Mouse (Mus musculus) limb, embryonic 10.5 days (tissue): ENCODE results near the gene Adcy7. TPM values are rescaled to one million over a fixed set of nuclear protein-coding genes. Genes with fewer than 3 reads are reported as not detected.

Source experiments
- DNase-seq: peaks from one replicate; pipeline ENCODE4 v3.0.0-alpha.2; 2017; ENCODE audit warnings: low spot score
- H3K27ac ChIP-seq: fragments of 300-500 bp; sonication (generic); 2 replicates; pipeline ENCODE4 v1.5.1; 2016; ENCODE audit warnings: mild to moderate bottlenecking
- H3K27me3 ChIP-seq: fragments of 300-500 bp; sonication (generic); 2 replicates; pipeline ENCODE4 v1.6.1; 2016; ENCODE audit warnings: low read depth, mild to moderate bottlenecking; ENCODE audit not compliant: poor library complexity, severe bottlenecking
- H3K36me3 ChIP-seq: fragments of 300-500 bp; sonication (generic); 2 replicates; pipeline ENCODE4 v1.6.1; 2016; ENCODE audit warnings: mild to moderate bottlenecking, moderate library complexity
- H3K4me1 ChIP-seq: fragments of 300-500 bp; sonication (generic); 2 replicates; pipeline ENCODE4 v1.6.1; 2016
- H3K4me3 ChIP-seq: fragments of 300-500 bp; sonication (generic); 2 replicates; pipeline ENCODE4 v1.5.1; 2016; ENCODE audit warnings: mild to moderate bottlenecking, moderate library complexity
- H3K9me3 ChIP-seq: fragments of 300-500 bp; sonication (generic); replicated peaks from 2 replicates; pipeline ENCODE4 v1.6.1; 2016; ENCODE audit warnings: mild to moderate bottlenecking
- WGBS: fragments of 180-500 bp; shearing (Covaris S2); methylation state at CpG from one replicate; pipeline ENCODE4 v1.1.7; 2016; 5-methylcytosine and 5-hydroxymethylcytosine counted together
- polyA plus RNA-seq: library from polyadenylated mRNA; unstranded; fragments of >200 nt; fragmentation: Nextera tagmentation; extraction: Ambion mirVana; gene quantifications from 2 replicates; pipeline ENCODE4 v1.2.1, GENCODE M21; 2016

The Adcy7 gene
- polyA plus RNA-seq, 1 experiment from 2014 or later, result 2.2 TPM

DNA sequence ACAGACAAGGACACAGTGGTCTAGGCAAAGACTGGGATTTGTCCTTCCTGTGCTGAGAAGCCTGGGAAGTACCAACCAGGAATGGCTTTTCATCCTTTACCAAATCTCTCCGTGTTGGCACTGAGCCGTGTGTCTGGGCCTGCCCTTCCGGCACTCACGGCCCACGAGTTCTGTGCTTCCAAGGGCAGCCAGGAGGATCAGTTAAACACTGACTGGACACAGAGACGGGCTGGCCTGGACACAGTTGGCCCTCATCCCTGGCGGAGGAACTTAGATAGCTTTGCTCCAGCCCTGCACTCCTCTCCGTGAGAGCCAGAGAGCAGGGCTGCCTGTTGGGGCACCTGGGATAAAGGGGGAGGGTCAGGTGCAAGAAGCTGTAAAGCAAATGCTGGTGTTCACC, 40.8 kb downstream of the Adcy7 start:
- peaks cover 25% of the 10 kb centered on the region for H3K4me1 ChIP-seq
- WGBS, result 74% methylated on average over 8 of the region's 8 CpGs
- H3K27ac ChIP-seq, result no peak overlapping the region
- H3K9me3 ChIP-seq, result no peaks in the 10 kb centered on the region
- no peak for DNase-seq
- H3K27me3 ChIP-seq, result no peaks in the 10 kb centered on the region
- no peaks in the 10 kb centered on the region for H3K36me3 ChIP-seq
- no peak overlapping the region for H3K4me3 ChIP-seq

DNA sequence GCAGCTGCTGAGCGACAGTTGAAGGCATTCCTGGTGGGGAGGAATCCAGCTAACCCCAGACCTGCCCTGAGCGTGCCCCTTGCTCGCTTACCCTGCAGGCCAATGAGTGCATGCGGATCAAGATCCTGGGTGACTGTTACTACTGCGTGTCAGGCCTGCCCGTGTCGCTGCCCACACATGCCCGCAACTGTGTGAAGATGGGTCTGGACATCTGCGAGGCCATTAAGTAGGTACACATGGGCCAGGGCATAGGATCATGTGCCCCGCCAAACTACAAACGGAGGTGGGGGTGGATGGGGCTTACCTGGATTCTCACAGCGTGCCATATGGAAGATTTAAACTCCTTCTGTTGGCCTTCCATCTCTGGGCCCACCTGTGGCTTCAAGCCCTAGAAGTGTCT, 41.8 kb downstream of the Adcy7 start:
- no peak for DNase-seq
- H3K9me3 ChIP-seq, result no peaks in the 10 kb centered on the region
- no peaks in the 10 kb centered on the region for H3K27me3 ChIP-seq
- H3K27ac ChIP-seq, result 0 out of 2 replicates have a peak overlapping the region, but pooled peaks have one; percentile 15
- 88% methylated on average over 12 of the region's 12 CpGs for WGBS
- H3K4me3 ChIP-seq, result no peak overlapping the region
- no peaks in the 10 kb centered on the region for H3K36me3 ChIP-seq
- peaks cover 28% of the 10 kb centered on the region for H3K4me1 ChIP-seq

DNA sequence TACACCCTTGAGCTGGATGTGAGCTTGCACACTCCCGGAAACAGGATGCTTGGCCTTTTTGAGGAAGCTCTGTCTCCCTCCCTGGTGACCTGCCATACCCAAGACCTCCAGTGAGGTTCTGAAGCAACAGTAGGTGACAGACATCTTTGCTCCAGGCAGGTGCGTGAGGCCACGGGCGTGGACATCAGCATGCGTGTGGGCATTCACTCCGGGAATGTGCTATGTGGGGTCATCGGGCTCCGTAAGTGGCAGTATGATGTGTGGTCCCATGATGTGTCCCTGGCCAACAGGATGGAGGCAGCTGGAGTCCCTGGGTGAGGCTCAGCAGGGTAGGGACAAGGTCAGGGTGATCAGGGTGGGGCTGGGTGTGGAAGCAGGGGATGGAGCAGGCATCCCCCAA, 43.1 kb downstream of the Adcy7 start:
- Histone ChIP-seq H3K4me3 (no peak overlapping the region), H3K9me3 (no peaks in the 10 kb centered on the region), H3K27ac (no peak overlapping the region), H3K4me1 (peaks cover 25% of the 10 kb centered on the region), H3K27me3 (no peaks in the 10 kb centered on the region), H3K36me3 (no peaks in the 10 kb centered on the region)
- no peak for DNase-seq
- WGBS, result 95% methylated on average over 8 of the region's 8 CpGs

DNA sequence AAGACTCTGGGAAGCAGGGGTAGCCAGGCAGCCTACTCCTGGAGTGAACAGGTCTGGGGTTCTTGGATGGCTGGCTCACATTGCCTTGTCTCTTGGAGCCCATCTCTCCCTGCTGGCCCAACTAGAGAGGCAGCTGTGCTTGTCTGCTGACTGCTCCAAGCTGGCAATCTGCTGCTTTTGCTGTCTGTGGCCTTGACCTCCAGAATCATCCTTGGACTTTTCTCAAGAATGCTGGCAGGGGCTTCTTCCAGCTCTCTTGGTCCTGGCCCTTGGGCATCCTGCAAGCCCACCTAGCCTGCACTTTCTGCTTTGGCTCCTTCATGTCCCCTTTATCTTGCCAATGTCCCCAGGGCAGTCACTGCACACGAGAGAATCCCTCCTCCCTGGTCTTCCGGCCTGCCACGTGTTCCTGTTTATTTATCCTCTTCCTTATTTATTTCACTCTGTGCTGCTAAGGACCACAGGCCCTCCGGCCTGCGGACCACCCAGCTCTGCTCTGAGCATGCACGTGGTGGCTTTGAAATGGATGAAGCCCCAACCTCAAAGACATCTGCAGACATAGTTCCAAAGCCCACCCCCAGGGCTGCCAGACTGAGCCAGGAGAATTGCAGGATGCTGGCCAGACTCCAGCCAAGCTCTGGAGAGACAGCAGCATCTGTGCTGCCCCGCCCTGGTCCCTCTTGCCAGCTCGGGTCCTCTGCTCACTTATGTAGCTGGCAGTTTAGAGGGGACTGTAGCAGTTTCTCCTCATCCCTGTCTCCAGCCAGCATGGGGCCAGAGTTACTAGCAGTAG, 44.1 kb downstream of the Adcy7 start:
- Histone ChIP-seq H3K36me3 (no peaks in the 10 kb centered on the region), H3K27ac (peak overlapping the region; percentile 64), H3K9me3 (no peaks in the 10 kb centered on the region), H3K4me1 (peaks cover 25% of the 10 kb centered on the region), H3K4me3 (no peak overlapping the region), H3K27me3 (no peaks in the 10 kb centered on the region)
- DNase-seq, result no peak
- 36% methylated on average over 8 of the region's 8 CpGs for WGBS

DNA sequence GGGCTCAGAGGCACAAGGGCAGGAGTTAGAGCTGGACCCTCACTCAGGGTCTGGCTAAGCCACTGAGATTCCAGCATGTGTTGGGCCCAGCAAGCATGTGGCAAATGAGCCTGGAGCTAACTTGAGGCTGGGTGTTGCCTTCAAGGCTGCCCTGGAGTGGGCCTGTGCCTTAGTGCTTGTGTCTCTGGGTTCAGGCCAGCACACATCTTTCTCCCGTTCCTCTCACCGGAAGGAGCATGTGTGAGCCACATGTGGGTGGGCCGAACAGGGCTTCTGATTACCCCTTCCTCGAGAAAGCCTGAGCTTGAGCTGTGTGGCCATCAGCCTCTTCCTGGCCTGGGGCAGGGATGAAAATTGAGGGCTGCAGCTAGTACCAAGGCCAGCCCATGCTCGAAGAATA, 45.1 kb downstream of the Adcy7 start:
- no peaks in the 10 kb centered on the region for H3K27me3 ChIP-seq
- WGBS, result 40% methylated on average over 5 of the region's 5 CpGs
- peak; percentile 49 for DNase-seq
- peaks cover 25% of the 10 kb centered on the region for H3K4me1 ChIP-seq
- no peak overlapping the region for H3K4me3 ChIP-seq
- H3K9me3 ChIP-seq, result no peaks in the 10 kb centered on the region
- H3K27ac ChIP-seq, result peak overlapping the region; percentile 64
- no peaks in the 10 kb centered on the region for H3K36me3 ChIP-seq

DNA sequence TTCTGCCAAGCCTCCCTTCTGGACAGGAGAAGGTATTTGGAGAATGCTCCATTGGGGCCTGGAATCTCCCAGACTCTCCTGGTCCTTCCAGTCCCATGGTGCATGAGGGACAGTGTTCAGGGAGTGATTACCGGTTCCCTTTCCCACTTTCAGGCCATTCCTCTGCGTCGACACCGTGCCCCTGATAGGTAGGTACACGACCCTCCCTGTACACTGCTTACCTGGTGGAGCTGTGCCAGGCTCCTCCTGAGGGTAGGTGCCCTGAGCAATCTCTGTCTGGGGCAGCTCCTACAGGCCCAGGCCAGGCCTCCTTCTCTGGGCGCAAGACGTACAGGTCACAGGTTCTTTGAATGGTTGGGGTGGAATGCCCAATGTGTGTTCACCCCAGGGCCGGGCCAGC, 45.9 kb downstream of the Adcy7 start:
- Histone ChIP-seq H3K27me3 (no peaks in the 10 kb centered on the region), H3K4me1 (peaks cover 25% of the 10 kb centered on the region), H3K9me3 (no peaks in the 10 kb centered on the region), H3K27ac (peak overlapping the region; percentile 64), H3K4me3 (no peak overlapping the region), H3K36me3 (no peaks in the 10 kb centered on the region)
- WGBS, result 93% methylated on average over 8 of the region's 8 CpGs
- DNase-seq, result no peak

DNA sequence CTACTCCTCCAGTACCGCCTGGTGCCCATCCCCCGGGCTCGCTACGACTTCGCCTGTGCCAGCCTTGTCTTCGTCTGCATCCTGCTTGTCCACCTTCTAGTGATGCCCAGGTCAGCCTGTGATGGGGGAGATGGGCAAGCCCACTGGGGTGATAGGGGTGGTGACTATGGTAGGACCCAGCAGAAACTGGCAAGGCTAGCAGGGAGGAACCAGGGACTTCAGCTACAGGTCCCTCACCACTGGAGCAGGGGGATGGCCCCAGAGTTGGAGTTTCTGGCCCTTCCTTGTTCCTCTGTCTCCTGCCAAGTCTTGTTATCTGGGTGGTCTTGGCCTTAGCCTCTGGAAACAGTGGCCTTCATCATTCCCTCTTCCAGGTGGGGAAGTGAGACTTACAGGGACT, 47.9 kb downstream of the Adcy7 start:
- Histone ChIP-seq H3K9me3 (no peaks in the 10 kb centered on the region), H3K4me1 (peaks cover 25% of the 10 kb centered on the region), H3K27me3 (no peaks in the 10 kb centered on the region), H3K36me3 (peaks cover 16% of the 10 kb centered on the region), H3K4me3 (no peak overlapping the region), H3K27ac (peak overlapping the region; percentile 44; the same call in 1 of the 2 replicates)
- 94% methylated on average over 6 of the region's 6 CpGs for WGBS
- no peak for DNase-seq

DNA sequence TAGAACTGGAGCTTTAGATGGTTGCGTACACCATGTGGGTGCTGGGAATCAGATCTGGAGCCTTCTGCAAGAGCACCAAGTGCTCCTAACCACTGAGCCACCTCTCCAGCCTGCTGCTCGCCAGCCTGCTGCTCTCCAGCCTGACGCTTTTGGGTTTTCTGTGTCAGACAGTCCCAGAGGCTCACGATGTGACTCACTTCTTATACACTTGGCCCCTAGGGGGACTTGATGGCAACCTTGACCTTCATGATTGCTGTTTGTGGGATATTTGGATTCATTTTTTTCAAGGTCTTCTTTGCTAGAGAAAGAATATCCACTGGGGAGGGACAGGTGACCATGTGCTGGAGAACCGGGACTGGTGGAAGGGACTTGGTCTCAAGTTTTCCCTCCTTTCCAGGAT, 49.2 kb downstream of the Adcy7 start:
- Histone ChIP-seq H3K9me3 (no peaks in the 10 kb centered on the region), H3K4me3 (no peak overlapping the region), H3K36me3 (peaks cover 29% of the 10 kb centered on the region), H3K27ac (no peak overlapping the region), H3K4me1 (peaks cover 23% of the 10 kb centered on the region), H3K27me3 (no peaks in the 10 kb centered on the region)
- WGBS, result 92% methylated on average over 5 of the region's 5 CpGs
- DNase-seq, result no peak

DNA sequence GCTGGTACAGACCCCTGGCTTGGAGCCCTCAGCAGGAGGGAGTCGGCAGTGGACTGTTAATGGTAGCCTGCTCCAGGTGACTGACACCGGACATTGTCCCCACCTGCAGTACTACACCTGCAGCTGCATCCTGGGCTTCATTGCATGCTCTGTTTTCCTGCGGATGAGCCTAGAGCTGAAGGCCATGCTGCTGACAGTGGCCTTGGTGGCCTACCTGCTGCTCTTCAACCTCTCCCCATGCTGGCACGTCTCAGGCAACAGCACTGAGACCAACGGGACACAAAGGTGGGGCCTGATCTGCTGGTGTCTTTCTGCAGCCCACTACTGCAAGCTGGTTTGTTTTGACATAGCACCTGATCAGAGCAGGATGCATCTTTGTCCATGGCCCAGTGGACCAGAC, 51.3 kb downstream of the Adcy7 start:
- Histone ChIP-seq H3K36me3 (peaks cover 50% of the 10 kb centered on the region), H3K4me3 (no peak overlapping the region), H3K27ac (no peak overlapping the region), H3K27me3 (no peaks in the 10 kb centered on the region), H3K4me1 (0 out of 2 replicates have a peak, but pooled peaks cover 4% of the 10 kb centered on the region), H3K9me3 (no peaks in the 10 kb centered on the region)
- WGBS, result 88% methylated on average over 5 of the region's 5 CpGs
- no peak for DNase-seq

DNA sequence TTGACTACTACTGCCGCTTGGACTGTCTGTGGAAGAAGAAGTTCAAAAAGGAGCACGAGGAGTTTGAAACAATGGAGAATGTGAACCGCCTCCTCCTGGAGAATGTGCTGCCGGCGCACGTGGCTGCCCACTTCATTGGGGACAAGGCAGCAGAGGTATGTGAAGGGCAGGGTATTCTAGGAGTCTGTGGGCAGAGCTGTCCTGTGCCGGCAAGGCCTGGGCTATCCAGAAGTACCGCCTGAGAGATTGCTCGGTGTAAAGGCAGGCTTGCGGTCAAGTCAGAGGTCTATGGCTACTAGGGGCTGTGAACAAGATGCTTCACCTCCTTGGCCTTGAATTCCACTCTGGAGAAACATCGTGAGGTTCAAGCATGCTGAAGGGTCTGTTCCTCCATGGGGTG, 52.6 kb downstream of the Adcy7 start:
- H3K27me3 ChIP-seq, result no peaks in the 10 kb centered on the region
- H3K4me3 ChIP-seq, result no peak overlapping the region
- no peak overlapping the region for H3K27ac ChIP-seq
- peaks cover 63% of the 10 kb centered on the region for H3K36me3 ChIP-seq
- WGBS, result 92% methylated on average over 11 of the region's 11 CpGs
- H3K4me1 ChIP-seq, result 0 out of 2 replicates have a peak, but pooled peaks cover 4% of the 10 kb centered on the region
- no peaks in the 10 kb centered on the region for H3K9me3 ChIP-seq
- DNase-seq, result no peak

DNA sequence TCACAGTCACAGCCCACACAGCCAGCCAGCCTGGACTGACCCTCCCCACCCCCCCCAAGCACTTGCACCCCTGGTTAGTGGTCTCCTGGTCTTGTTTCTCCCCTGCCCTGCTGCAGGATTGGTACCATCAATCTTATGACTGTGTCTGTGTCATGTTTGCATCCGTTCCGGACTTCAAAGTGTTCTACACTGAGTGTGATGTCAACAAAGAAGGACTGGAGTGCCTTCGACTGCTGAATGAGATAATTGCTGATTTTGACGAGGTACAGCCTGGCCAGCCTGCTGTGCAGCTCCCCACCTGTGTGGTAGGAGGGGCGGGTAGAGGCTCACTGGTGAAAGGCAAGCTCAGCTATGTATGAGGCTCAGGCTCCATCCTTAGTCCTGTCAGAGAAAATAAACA, 53.0 kb downstream of the Adcy7 start:
- peaks cover 68% of the 10 kb centered on the region for H3K36me3 ChIP-seq
- 32% methylated on average over 5 of the region's 5 CpGs for WGBS
- H3K4me1 ChIP-seq, result 0 out of 2 replicates have a peak, but pooled peaks cover 4% of the 10 kb centered on the region
- no peak overlapping the region for H3K27ac ChIP-seq
- DNase-seq, result no peak
- H3K4me3 ChIP-seq, result no peak overlapping the region
- no peaks in the 10 kb centered on the region for H3K27me3 ChIP-seq
- no peaks in the 10 kb centered on the region for H3K9me3 ChIP-seq

DNA sequence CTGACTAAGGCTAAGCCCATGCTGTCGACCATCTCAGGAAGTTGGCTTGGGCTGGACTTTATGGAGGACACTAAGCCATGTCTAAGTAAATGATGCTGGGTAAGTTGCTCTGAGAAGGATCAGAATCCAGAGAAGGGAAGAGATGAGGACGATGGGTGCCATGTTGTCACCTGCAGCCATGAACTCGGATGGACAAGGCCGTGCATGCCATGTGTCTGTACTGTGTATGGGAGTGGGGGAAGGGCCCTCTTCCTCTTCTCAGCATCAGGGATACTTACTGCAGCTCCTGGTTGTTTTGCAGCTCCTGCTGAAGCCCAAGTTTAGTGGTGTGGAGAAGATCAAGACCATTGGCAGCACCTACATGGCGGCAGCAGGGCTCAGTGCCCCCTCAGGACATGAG, 53.6 kb downstream of the Adcy7 start:
- 94% methylated on average over 5 of the region's 5 CpGs for WGBS
- Histone ChIP-seq H3K9me3 (no peaks in the 10 kb centered on the region), H3K4me3 (no peak overlapping the region), H3K36me3 (peaks cover 73% of the 10 kb centered on the region), H3K27me3 (no peaks in the 10 kb centered on the region), H3K4me1 (0 out of 2 replicates have a peak, but pooled peaks cover 4% of the 10 kb centered on the region), H3K27ac (no peak overlapping the region)
- no peak for DNase-seq

DNA sequence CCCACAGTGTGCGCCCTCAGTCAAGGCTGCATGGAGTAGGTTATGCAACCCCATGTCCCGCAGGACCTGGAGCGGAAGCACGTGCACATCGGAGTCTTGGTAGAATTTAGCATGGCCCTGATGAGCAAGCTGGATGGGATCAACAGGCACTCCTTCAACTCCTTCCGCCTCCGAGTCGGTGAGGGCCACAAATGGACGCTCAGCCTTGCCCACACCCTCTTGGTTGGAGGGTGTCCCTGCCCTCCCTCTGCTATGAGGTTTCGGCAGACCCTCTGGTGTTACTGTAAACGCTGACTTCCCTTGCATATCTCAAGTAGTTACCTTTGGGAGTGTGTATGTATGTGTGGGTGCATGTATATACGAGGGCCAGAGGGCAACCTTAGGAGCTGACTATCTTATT, 54.1 kb downstream of the Adcy7 start:
- Histone ChIP-seq H3K9me3 (no peaks in the 10 kb centered on the region), H3K4me3 (no peak overlapping the region), H3K4me1 (0 out of 2 replicates have a peak, but pooled peaks cover 4% of the 10 kb centered on the region), H3K27me3 (no peaks in the 10 kb centered on the region), H3K36me3 (peaks cover 78% of the 10 kb centered on the region), H3K27ac (no peak overlapping the region)
- DNase-seq, result no peak
- WGBS, result 96% methylated on average over 12 of the region's 12 CpGs
